Mouse (Mus musculus) spleen, adult 2 months (tissue): ENCODE measurements around the gene Ndufv1.

Experiments
- CTCF ChIP-seq: fragments of 200-500 bp; IDR thresholded peaks from 2 replicates; pipeline ENCODE4 v1.5.1; 2011; ENCODE audit warnings: mild to moderate bottlenecking, inconsistent platforms; ENCODE audit not compliant: insufficient read depth, insufficient read length, insufficient replicate concordance; ENCODE audit errors: extremely low read depth
- POLR2A ChIP-seq: fragments of 200-500 bp; IDR thresholded peaks from 2 replicates; pipeline ENCODE4 v1.6.1; 2011; ENCODE audit warnings: low read depth, low read length, inconsistent platforms

DNA sequence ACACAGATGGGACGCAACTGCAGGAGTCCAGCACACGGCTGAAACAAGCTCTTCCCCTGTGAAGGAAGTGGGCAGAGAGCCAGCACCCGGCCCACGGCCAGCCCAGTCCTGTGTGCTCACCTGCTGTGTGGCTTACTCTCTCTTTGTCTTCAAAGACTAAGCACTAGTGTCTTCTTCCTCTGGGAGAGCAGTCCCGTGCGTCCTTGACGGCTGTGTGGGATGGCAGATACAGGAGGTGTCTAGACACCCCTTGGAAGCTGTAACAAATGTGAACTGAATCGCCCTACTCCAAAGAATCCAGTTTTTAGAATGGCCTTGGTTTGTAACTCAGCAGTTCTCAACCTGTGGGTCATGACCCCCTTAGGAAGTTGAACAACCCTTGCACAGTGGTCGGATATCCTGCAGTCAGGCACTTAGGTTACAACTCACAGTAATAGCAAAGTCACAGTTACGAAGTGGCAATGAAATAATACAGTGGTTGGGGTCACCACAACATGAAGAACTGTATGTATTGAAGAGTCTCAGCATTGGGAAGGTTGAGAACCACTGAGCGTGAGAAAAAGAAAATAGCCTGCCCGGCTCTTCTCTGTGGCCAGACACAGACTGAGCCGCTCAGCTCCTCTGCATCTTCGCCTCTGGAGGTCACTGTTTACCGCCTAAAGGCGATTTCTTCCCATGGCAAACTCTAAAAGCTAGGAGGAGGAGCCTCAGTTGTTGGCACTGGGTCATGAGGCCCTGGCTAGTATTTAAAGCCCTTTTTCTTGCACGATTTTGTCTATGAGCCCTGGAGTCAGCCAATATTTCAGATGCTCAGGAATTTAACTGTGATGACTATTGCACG lies 6.4 kb upstream of the Ndufv1 start:
- TF ChIP-seq CTCF (peak; percentile 69; the same call in 1 of the 2 replicates), POLR2A (no peak)
